Mouse (Mus musculus) gastrocnemius, adult 2 months (tissue): ENCODE data around the gene Tmem86a. TPM values are rescaled to one million over a fixed set of nuclear protein-coding genes. Genes with fewer than 3 reads are reported as not detected.

ENCODE experiments used
- DNase-seq: peaks from one replicate; pipeline ENCODE4 v3.0.0; 2022
- H3K27ac ChIP-seq: fragments of 200-600 bp; 2 replicates; pipeline ENCODE4 v1.8.1; 2022; ENCODE audit warnings: mild to moderate bottlenecking
- H3K4me3 ChIP-seq: fragments of 200-600 bp; 2 replicates; pipeline ENCODE4 v1.8.1; 2022; ENCODE audit warnings: mild to moderate bottlenecking, moderate library complexity
- CTCF ChIP-seq: fragments of 200-600 bp; IDR thresholded peaks from 2 replicates; pipeline ENCODE4 v1.8.1; 2022; ENCODE audit warnings: antibody characterized with exemption, mild to moderate bottlenecking, moderate library complexity
- intact Hi-C: fragments of 180-260 bp; cut with DNase I; formaldehyde crosslinking; loops from one replicate; pipeline ENCODE4 v1.15.1; 2025
- total RNA-seq, 2 experiments: library from RNA; stranded (reverse); gene quantifications; 2 replicates each; pipeline ENCODE4 v1.2.3; 2021

The Tmem86a gene
- total RNA-seq, 2 experiments from 2014 or later = 4.0 to 4.8 TPM

DNA sequence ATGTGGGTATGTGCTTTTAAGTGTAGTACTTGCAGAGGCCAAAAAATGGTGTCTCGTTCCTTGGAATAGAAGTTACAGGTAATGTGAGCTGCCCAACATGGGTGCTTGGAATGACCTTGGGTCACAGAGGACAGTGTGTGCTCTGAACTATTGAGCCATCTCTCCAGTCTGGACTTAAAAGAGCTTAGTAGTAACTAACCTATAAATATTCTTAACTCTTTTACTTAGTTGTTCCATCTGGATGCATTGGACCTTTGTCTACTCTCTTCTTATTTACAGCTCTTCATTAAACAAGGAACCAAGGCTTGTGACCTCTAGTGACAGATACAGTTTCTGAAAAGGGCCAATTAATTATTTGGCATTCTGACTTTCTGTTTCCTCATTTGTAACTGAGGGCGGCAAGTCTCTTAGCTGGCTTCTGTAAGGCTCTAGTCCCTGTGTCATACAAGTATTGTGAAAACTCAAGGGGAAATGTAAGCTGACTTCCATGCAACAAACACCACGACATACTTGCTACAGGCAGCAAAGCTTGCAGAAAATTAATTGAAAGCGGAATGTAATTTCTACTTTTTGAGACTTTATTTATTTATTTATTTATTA is 15.5 kb upstream of the Tmem86a start:
- TF ChIP-seq CTCF = no peak
- H3K4me3 ChIP-seq = no peak overlapping the region
- DNase-seq = no peak
- H3K27ac ChIP-seq = no peak overlapping the region
- intact Hi-C loops = no loop called here

DNA sequence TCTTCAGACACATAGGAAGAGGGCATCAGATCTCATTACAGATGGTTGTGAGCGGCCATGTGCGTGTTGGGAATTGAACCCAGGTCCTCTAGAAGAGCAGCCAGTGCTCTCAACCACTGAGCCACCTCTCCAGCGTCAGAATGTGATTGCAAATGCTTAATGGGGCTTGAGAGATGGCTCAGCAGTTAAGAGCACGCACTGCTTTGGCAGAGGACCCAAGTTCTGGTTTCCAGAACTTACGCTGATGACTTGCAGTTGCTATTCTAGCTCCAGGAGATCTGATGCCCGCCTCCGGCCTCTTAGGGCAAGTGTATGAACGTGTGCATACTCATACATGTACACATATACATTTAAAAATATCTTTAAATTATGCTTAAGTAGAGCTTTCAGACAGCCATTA is 15.0 kb upstream of the Tmem86a start:
- Histone ChIP-seq H3K4me3 (no peak overlapping the region), H3K27ac (no peak overlapping the region)
- intact Hi-C loops = no loop called here
- peak; percentile 62 for DNase-seq
- TF ChIP-seq CTCF = no peak

DNA sequence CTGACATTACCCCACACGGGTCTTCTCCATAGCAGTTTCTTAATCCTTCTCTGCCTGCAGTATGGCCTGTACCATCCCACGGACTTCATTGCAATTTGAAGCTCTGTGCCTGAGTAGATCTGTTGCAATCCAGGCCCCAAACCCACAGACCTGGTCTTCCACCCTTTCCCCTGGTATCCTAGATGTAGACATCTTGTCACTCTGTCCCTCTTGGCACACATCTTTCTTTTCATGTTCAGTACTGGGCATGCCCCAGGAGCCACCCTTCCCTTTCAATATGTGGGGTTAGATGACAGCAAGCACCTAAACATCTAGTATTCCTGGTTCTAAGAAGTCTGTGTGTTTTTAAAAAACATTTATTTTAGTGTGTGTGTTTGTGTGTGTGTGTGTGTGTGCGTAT is 8.7 kb upstream of the Tmem86a start:
- no peak for DNase-seq
- Histone ChIP-seq H3K4me3 (no peak overlapping the region), H3K27ac (no peak overlapping the region)
- no peak for TF ChIP-seq CTCF
- intact Hi-C loops = no loop called here

DNA sequence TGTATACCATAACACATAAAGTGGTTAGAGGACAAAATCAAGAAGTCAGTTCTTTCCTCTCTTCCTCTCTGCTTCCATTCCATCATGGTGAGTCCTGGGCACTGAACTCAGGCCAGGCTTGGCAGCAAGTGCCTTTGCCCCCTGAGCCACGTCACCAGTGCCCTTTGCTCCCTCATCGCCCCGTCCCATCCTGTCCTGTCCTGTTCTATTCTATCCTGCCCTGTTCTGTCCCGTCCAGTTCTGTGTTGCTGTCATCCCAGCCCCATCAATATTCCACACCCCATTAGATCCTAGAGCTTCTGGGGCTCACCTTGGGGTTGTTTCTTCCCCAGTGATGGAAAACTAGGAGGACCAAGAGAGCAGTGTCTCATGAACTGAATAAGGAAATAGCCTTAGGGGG is 8.3 kb upstream of the Tmem86a start:
- intact Hi-C loops = no loop called here
- no peak for TF ChIP-seq CTCF
- Histone ChIP-seq H3K4me3 (no peak overlapping the region), H3K27ac (peak overlapping the region; percentile 58)
- no peak for DNase-seq

DNA sequence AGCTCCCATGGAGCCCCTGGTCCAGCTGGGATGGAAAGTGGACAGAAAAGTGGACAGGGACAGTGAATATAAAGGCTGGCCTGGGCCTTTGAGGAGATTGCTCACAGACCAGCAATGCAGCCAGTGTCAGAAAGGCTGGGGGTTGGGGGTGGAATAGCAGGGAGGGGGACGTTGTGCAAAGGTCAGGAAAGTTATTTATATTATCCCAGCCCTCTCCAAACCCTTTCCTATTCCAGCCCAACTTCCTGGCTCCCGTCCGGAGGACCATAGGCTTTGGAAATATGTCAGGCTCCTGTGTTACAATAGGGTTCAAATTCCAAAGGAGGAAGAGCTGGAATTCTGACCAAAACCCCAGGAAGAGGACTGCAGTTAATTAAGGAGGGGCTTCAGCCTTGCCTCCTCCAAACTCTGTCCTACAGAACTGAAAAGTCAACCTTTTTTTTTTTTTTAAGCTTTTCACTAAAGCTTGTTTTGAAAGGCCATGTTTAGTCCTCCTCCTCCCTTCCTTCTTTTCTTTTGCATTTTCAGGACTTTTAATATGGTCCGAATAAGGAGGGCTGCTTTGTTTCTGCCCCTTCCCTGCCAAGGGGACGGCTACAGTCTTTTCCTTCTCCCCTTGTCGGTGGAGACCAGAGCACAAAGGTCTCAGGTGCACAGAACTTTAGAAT is 7.4 kb upstream of the Tmem86a start:
- no peak for DNase-seq
- no peak for TF ChIP-seq CTCF
- H3K4me3 ChIP-seq = no peak overlapping the region
- intact Hi-C loops = no loop called here
- peak overlapping the region; percentile 58 for H3K27ac ChIP-seq

DNA sequence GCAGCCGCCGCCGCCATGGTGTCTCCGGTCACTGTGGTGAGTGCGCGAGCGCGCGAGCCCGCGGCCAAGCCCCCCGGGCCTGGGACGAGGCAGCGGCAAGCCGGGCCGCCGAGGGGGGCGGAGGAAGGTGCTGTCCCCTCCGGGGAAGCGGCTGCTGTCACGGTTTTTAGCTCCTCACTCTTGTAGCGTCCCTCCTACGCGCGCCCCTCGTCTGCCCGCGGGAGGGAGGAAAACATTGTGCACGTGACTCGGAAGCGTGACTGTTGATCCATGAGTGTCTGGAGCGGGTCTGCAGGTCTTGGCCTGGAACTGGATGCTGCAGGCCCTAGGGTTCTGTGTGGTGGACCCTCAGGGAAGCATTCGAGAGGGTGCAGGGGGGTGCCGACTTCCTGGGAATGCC is 365 bp downstream of the Tmem86a start:
- DNase-seq = no peak
- TF ChIP-seq CTCF = no peak
- Histone ChIP-seq H3K27ac (peak overlapping the region; percentile 93), H3K4me3 (peak overlapping the region; percentile 87)
- intact Hi-C loops = no loop called here

DNA sequence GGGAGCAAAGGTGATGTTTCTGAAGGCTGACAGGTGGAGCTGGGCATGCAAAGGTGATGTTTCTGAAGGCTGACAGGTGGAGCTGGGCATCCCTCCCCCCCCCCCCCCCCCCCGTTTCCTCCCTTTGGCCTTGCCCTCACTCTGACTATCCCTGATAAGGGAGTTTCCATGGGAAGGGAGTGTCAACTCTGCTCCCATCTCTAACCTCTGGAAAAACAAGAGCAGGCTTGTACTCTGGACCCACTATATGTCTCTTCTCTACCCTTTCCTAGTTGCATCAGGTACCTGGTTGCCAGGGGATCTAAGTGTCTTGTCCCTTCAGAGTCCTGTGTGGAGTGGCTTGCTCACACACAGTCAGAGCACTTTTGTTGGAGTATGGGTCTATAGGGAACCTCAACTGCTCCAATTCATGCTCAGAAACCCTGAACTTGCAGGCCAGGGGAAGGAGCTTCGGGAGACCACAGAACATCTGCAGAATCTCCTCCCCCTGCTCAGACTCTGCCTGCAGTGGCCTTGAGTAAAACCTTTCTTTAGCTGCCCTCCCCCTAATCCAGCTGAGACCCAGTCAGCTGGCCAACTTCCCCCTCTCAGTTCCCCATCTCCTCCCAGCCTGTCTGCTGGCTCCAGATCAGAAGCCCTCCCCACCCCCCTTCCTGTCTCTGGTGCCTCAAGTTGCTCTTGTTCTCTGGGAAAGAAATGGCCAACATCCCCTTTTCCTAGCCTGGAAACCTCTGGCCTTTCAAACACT is 1.2 kb downstream of the Tmem86a start:
- TF ChIP-seq CTCF = no peak
- H3K27ac ChIP-seq = peak overlapping the region; percentile 93
- DNase-seq = peak; percentile 56
- intact Hi-C loops = no loop called here
- H3K4me3 ChIP-seq = peak overlapping the region; percentile 87

DNA sequence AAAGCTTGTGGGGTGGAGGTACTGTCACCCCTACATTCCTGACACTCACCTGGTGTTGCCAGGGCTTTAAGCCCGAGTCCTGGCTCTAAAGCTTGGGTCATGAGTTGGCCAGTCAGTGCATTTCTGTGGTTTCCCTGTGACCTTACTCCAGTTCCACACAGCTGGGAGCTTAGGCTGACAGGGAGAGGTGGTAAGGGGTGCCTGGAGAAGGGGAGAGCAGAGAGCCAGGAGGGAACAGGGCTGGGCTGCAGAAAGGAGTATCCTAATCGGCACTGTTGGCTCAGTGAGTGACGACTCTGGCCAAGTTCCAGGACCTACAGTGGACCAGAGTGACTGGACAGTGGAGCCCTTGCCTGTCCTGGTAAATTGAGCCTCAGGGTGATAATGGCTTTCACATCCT is 1.9 kb downstream of the Tmem86a start:
- H3K27ac ChIP-seq = peak overlapping the region; percentile 93
- TF ChIP-seq CTCF = no peak
- peak overlapping the region; percentile 31; the same call in 1 of the 2 replicates for H3K4me3 ChIP-seq
- peak; percentile 72 for DNase-seq
- intact Hi-C loops = no loop called here

DNA sequence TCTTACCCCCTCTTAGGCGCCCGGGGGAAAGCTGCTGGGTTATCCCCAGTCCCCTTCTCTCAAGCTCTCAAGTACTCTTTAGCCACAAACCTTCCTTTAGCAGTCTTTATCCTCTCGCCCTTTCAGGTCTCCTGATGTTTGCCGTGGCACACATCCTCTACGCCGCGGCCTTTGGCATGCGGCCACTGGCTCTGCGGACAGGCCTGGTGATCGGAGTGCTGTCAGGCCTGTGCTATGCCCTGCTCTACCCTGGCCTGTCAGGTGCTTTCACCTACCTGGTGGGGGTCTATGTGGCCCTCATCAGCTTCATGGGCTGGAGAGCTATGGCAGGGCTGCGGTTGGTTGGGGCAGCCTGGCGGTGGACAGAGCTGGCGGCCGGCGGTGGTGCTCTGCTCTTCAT is 2.9 kb downstream of the Tmem86a start:
- no peak for DNase-seq
- Histone ChIP-seq H3K4me3 (no peak overlapping the region), H3K27ac (no peak overlapping the region)
- intact Hi-C loops = no loop called here
- TF ChIP-seq CTCF = no peak

DNA sequence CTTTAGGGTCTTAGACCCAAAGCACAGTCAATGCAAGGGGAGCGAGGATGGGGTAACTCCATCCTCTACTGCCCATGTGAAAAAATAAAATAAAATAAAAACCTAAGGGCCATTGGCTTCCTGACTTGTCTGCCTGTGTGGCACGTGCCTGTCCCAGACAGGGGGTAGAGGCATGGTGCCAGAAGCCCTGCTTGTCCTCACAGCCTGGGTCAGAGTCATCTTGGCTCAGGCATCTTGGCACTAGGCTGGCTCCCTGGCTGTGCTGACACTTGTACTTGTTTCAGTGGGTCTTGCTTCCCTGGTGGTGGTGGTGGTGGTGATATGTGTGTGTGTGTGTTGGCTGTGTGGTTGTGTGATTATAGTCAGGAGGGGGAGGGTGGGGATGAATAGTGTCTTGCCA is 4.3 kb downstream of the Tmem86a start:
- Histone ChIP-seq H3K4me3 (no peak overlapping the region), H3K27ac (no peak overlapping the region)
- intact Hi-C loops = no loop called here
- TF ChIP-seq CTCF = no peak
- DNase-seq = peak; percentile 56

DNA sequence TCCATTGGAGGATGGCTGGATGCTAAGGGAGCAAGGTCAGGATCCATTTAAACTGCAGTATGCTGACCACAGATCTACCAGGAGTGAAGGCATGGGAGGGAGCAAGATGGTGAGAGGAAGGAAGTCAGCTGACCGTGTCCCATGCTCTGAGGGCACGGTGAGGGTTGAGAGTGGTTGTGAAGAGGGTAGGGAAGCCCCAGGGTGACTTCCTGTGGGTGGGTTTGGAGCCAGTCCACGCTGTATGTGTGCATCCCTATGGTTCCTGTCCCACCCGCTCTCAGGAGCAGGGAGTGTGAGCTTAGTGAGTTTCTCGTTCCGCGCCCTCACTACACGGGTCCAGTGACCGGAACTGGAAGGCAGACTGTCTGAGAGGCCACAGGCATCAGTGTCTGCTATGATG is 5.3 kb downstream of the Tmem86a start:
- TF ChIP-seq CTCF = no peak
- intact Hi-C loops = no loop called here

DNA sequence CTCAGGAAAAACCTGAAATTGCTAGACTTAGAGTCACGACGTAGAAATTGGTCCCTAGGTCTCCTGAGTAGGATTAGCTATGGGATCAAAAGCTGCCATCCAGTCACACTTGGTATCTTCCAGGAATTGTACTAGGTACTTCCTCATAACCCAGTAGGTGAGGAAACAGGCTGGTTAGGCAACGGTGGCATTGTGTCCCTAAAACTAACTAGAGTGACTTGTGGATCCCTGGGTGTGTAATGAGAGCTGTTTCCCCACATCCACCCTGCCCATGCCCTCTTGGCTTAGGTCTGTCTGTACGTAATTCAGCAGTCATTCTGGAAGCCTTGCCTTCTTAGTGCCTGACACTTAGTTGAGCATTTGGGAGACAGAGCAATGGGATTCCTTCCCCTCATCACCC is 5.9 kb downstream of the Tmem86a start:
- intact Hi-C loops = no loop called here
- no peak for DNase-seq
- Histone ChIP-seq H3K27ac (no peak overlapping the region), H3K4me3 (no peak overlapping the region)
- TF ChIP-seq CTCF = no peak

More for the DNA sequence above, 5.3 kb downstream of the Tmem86a start:
- H3K4me3 ChIP-seq = no peak overlapping the region
- H3K27ac ChIP-seq = no peak overlapping the region
- no peak for DNase-seq

DNA sequence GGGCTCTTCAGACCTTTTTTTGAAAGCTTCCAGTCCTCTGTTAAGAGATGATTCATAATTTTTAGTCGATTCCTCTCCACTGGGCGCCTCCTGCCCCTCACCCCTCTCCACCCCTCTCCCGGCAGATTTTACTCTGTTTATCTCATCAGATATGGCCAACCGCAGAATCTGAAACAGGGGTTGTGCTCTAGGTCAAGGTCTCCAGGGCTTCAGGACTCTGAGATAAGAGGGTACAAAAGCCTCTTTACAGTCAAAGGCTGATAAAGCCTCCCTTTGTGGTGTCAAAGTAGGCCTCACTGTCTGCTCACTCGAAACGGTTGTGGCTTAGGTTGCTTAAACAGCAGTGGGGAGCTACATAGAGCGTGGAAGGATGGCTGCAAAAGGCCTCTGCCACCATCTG is 8.9 kb downstream of the Tmem86a start:
- intact Hi-C loops = no loop called here
- TF ChIP-seq CTCF = no peak
- Histone ChIP-seq H3K4me3 (no peak overlapping the region), H3K27ac (no peak overlapping the region)
- DNase-seq = no peak
